Mouse (Mus musculus) bone marrow macrophage, adult 2 months (primary cell): ENCODE data around the gene Rad21l. TPM values are rescaled to one million over a fixed set of nuclear protein-coding genes. Genes with fewer than 3 reads are reported as not detected.

Experiments
- H3K27ac ChIP-seq: 2 replicates; pipeline ENCODE4 v1.5.1; 2012; ENCODE audit warnings: low read depth, low read length; ENCODE audit not compliant: insufficient read depth
- H3K4me1 ChIP-seq: 2 replicates; pipeline ENCODE4 v1.6.1; 2012; ENCODE audit warnings: low read length; ENCODE audit not compliant: control insufficient read depth, insufficient read depth
- H3K4me3 ChIP-seq: 2 replicates; pipeline ENCODE4 v1.5.1; 2012; ENCODE audit warnings: mild to moderate bottlenecking, low read length, moderate library complexity; ENCODE audit not compliant: insufficient read depth
- CTCF ChIP-seq: IDR thresholded peaks from 2 replicates; pipeline ENCODE4 v1.5.1; 2012; ENCODE audit warnings: low read depth, mild to moderate bottlenecking, low read length, moderate library complexity
- POLR2A ChIP-seq: IDR thresholded peaks from 2 replicates; pipeline ENCODE4 v1.6.1; 2012; ENCODE audit warnings: mild to moderate bottlenecking, low read depth, low read length, borderline replicate concordance
- polyA plus RNA-seq: library from polyadenylated mRNA; stranded (reverse); fragments of >200 nt; gene quantifications from 2 replicates; pipeline ENCODE4 v1.2.4, GENCODE M21; 2012; ENCODE audit not compliant: missing spikeins, insufficient read depth, insufficient read length

Gene Rad21l
- polyA plus RNA-seq, 1 experiment, result not detected

- Histone ChIP-seq H3K4me1 (peaks cover 5% of the 10 kb centered on the region), H3K4me3 (no peak overlapping the region), H3K27ac (no peak overlapping the region)
- TF ChIP-seq POLR2A, result no peak
- no peak for TF ChIP-seq CTCF
These were observed 66.2 kb downstream of the Rad21l start for GRCm38 (mm10) chr2:151602106-151602505.

DNA sequence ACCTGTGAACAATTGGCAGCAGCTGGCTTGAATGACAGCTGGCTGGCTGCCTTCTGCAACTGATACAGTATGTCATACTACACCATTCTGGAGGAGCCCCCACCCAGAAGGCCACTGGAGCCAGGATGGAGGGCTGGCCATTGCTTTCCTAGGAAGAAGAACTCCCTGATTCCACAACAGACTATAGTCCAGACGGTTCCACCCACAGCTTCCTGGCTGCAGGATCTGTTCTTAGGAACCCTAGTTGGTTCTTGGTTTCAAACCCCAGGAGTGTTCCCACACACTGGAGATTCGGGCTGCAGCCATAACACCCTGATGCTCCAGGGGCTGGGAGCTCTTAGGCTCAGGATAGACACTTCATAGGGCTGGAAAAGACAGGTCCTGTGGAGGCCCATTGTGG lies 70.3 kb downstream of the Rad21l start:
- H3K4me3 ChIP-seq, result no peak overlapping the region
- TF ChIP-seq CTCF (no peak), POLR2A (no peak)
- no peak overlapping the region for H3K27ac ChIP-seq
- peaks cover 5% of the 10 kb centered on the region for H3K4me1 ChIP-seq

Other genes with a start within 250 kb of the Rad21l start
- gene 4921509C19Rik, start 192.4 kb downstream of the Rad21l start, polyA plus RNA-seq, result not detected in 2 replicates
- gene Nsfl1c, start 174.4 kb downstream of the Rad21l start, polyA plus RNA-seq, result 67.5 and 69.3 TPM in 2 replicates
- 184 and 197 TPM in 2 replicates for gene Fkbp1a, start 126.0 kb downstream of the Rad21l start, polyA plus RNA-seq
- not detected in 2 replicates for gene Sdcbp2, start 95.9 kb downstream of the Rad21l start, polyA plus RNA-seq
- not detected in 2 replicates for gene Snph, start 35.9 kb downstream of the Rad21l start, polyA plus RNA-seq
- not detected in 2 replicates for gene Tmem74b, start 33.5 kb upstream of the Rad21l start, polyA plus RNA-seq
- 28.5 and 28.9 TPM in 2 replicates for gene Psmf1, start 75.7 kb upstream of the Rad21l start, polyA plus RNA-seq
- not detected in 2 replicates for gene Rspo4, start 174.4 kb upstream of the Rad21l start, polyA plus RNA-seq
- not detected in 2 replicates for gene Angpt4, start 242.7 kb upstream of the Rad21l start, polyA plus RNA-seq